Mouse (Mus musculus) embryo, embryonic 11 days (tissue): ENCODE measurements at regions not wholly inside any gene's neighbourhood (a gene's known extent, or its start where the extent isn't known, plus 50 kb on each side); places are given as distances from the start of the nearest gene placed in this dataset.
"Not testable (repeated sequence)": the region's sequence is repeated elsewhere in the genome, so short reads cannot be mapped to it uniquely, and the experiment has no call there.

Experiments used
- DNase-seq: peaks from one replicate; pipeline ENCODE4 v3.0.0-alpha.2; 2015

- DNase-seq, result no peak
Measured at GRCm38 (mm10) chr16:57924130-57924495, 169.6 kb upstream of the Col8a1 start.

GRCm38 (mm10) chr16:57927816-57928215 is 173.3 kb upstream of the Col8a1 start:
- no peak for DNase-seq

DNA sequence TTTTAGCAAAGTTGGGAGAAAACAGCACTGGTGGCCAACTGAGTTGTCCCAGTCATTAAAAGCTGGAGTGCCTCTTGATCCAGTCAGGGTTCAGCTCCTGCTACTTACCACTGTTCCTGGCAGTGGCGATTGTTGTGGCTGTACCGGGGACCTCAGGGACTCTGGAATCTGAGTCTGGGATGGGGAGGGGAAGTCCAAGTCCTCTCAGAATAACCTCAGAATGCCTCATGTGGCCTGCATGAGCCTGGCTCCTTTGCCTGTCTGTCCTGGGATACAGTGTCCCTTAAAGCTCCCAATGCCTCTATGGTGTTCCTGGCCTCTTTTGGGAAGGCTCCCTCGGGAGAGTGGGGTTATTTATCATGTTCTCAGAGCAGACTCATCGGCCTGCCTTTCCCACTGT is 173.8 kb upstream of the Col8a1 start:
- DNase-seq, result no peak

- DNase-seq, result no peak
Measured at GRCm38 (mm10) chr16:57929151-57929764, 174.7 kb upstream of the Col8a1 start.

DNA sequence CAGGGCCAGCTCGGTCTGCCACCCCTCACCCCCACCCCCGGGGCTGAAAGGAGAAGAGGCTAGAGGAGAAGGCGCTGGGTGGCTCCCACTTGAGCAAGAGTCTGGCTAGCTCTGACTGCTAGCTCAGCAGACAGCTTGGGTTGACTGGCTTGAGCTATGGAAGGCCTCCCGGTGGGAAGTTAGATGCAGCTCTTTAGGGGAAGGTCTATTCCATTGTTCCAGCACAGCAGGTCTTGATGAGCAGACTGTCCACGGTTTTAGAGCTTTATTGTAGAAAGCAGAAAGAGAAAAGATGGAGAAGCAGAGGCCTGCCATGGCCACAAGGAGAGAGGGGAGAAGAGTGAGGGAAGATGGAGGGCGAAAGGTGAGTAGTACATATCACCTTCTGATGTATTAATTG is 190.9 kb upstream of the Col8a1 start:
- DNase-seq, result no peak

GRCm38 (mm10) chr16:57947309-57947708 is 192.8 kb upstream of the Col8a1 start:
- DNase-seq, result peak; percentile 48

DNA sequence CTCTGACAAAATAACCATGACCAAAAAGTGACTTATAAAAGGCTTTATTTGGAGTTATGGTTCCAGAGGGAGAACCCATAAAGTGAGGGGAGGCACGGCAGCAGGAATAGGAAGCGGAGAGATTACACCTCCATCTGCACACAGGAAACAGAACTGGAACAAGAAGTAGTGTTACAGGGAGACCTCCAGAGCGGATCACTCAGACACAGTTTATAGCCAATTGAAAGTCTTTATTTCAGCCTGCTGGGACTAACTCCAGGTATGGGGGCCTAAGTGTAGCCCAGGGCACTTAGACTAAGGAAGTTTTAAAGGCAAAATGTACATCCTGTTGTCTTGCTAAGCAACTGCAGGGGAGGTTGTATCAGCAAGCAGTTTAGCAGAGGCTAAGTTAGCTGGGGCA is 195.1 kb upstream of the Col8a1 start:
- no peak for DNase-seq

- DNase-seq, result no peak
Measured at GRCm38 (mm10) chr16:57970956-57971355, 216.4 kb upstream of the Col8a1 start.

GRCm38 (mm10) chr16:57984111-57984510 is 229.6 kb upstream of the Col8a1 start:
- no peak for DNase-seq

DNA sequence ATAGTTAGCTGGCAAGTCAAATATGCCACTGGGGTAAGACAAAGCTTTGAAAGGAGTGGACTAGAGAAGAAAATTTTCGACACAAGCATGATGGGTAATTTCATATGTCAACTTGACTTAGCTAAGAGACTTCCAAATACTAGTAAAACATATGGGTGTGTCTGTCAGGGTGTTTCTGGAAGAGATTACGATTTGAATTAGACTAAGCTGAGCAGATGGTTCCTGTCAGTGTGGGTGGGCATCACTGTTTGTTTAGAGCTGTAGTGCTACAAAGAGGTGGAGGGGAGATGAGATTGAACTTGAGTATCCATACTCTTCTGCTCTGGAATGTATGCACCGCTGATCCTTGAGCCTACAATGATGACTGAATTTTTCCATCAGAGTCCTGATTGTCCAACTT is 251.2 kb upstream of the Col8a1 start:
- DNase-seq, result no peak

GRCm38 (mm10) chr16:58013557-58013956 is 259.0 kb upstream of the Col8a1 start:
- peak; percentile 39 for DNase-seq

DNA sequence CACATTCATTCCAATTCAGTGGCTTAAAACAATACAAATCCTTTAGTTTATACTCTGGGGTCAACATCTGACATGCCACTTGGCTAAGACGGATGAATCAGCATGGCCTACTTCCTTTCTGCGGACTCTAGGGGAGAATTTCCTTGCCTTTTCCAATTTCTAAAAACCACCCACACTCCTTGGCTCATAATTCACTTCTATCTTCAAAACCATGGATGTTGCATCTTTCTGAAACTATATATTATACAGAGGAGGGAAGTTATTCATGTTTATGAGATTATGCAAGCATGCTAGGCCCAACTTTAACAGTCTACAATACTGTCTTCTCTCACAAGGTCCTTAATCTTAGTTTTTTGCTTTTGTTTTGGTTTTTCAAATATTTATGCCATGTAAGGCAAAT is 273.0 kb upstream of the Col8a1 start:
- no peak for DNase-seq

DNA sequence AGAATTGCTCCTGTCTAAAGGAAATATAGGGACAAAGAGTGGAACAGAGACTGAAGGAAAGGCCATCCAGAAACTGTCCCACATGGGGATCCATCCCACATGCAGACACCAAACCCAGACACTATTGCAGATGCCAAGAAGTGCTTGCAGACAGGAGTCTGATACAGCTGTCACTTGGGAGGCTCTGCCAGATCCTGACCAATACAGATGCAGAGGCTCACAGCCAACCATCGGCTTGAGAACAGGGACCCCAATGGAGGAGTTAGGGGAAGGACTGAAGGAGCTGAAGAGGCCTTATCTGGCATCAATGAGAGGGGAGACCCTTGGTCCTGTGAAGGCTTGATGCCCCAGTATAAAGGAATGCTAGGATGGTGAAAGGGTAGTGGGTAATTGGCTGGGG is 274.0 kb upstream of the Col8a1 start:
- DNase-seq, result not testable (repeated sequence)

GRCm38 (mm10) chr16:58029674-58030073 is 275.1 kb upstream of the Col8a1 start:
- no peak for DNase-seq

DNA sequence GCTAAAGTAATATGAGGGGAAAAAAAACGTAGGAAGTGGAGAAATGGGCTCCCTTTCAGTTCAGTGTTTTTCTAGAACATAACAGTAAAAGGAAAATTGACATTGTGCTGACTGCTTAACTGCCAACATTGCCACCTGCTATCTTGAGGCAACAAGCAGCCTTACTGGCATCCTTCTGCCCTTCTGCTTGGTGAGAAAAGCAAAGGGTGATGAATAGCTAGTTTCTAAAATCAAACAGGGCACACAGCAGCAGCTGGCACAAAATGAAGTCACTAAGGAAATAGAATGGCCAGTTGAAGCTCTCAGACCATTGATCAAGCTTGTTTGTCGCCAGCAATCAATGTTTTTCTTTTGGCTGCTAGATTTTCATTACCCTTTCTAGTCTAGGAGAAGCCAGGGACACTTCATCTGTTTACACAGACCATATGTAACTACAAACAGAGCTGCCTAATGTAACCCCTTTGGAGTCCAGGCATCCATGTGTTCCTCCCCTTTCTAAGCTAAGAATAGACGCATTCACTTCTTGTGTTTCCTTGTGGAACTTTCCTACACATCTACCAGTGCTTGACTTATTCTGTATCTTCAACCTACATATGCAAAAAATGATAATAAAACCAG is 314.2 kb upstream of the Col8a1 start:
- DNase-seq, result no peak

GRCm38 (mm10) chr16:58072441-58072840 is 317.9 kb upstream of the Col8a1 start:
- DNase-seq, result no peak

GRCm38 (mm10) chr16:58100351-58100750 is 307.9 kb upstream of the Dcbld2 start:
- DNase-seq, result peak; percentile 5

GRCm38 (mm10) chr16:58110452-58110851 is 297.8 kb upstream of the Dcbld2 start:
- DNase-seq, result no peak

DNA sequence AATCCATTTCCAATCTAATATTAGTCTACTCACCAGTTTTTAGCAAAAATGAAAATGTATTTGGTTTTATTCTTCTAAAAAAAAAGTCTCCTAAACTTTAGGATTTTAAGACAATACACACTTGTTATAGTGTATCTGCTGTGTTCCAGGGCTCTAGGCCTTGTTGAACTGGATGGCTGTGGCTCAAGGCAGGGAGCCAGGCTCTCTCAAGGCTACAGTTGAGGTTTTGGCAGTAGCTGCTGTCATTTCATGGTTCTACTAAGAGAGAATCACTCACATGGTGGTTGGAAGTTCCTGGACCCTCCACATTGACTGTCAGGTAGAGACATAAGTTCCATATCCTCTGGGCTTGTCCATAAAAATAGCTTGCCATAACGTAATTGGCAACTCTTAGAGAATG is 282.2 kb upstream of the Dcbld2 start:
- no peak for DNase-seq

- DNase-seq, result no peak
Measured at GRCm38 (mm10) chr16:58136144-58136905, 271.9 kb upstream of the Dcbld2 start.

DNA sequence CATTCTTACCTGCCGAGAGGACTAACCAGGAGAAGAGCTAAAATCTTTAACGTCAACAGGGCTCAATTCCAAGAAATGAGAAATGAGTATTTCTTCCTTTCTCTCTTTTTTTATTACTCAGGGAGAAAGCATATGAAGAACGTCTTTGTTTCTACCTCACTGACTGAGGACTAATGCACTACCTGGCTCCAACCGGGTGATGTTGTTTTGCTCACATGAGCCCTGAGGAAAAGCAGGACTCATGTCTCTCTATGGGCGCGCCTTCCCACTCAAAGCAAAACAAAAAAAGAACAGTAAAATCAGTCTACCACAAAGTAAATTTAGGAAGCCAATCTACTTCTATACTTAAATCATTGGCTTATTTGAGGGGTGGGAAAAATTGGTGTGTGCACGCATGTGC is 271.3 kb upstream of the Dcbld2 start:
- no peak for DNase-seq

DNA sequence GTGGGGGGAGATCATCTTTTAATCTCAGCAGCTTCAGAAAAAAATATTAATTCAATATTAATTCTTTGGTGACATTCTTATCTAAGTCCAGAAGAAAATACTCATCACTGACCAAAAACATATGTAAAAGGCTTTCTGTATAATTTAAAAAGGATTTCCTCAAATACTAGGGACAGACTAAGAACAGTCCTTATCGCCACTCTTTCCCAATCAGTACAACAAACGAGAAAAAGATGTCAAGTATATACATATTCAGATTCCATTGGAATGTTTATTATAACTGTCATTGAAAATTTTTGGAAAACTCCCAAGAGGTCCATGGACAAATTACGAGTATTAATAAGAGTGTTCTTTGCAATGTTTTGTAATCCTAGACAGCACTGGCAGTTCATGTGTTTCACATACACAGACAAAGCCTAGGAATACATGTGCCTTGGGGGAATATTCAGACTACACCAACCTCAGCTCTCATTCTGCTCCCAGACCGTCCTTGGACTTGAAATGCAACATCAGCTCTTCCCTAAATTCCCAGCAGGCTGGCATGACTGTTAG is 270.4 kb upstream of the Dcbld2 start:
- DNase-seq, result no peak

DNA sequence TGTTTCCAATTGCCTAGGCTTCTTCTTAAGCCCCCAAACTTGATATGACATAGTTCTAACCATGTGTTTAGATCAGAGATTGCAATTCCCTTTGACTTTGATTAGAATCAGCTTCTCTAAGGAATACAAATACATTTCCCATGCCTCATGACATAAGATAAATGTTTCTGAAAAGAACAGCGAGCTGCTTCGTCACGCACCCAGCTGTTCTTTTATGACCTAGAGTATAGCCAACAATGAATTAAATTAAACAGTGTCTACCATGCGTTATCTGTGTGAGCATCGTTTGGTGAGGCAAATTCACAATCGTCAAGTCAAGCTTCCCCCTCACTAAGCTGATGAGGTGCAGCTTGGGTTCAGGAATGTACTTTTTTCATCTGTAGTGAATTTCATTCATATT is 261.8 kb upstream of the Dcbld2 start:
- DNase-seq, result no peak

GRCm38 (mm10) chr16:58155538-58155937 is 252.7 kb upstream of the Dcbld2 start:
- peak; percentile 5 for DNase-seq
